Comparison of ENCODE assay signal across 8 mouse cellular contexts in the genomic region with DNA sequence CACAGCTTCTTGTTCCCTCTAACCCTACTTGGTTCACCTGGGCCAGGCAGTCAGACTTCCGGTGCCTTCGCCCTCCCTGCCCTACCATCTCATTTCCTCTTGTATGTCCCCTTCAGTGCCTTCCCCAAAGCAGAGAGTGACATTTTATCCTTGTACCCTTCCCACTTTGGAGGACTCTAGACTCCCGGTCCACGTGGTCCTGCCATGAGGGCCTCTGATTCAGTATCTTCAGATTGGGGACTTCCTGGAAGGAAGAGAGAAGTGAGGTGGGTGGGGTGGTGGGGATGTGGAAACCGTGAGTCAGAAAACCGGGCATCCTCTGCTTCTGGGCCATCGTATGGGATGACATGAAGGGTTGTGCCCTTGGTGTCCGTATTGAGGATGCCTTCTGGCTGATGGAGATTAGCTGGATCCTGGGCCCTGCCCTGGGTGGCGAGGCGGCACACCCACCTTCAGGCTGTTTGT. TPM values are rescaled to one million over a fixed set of nuclear protein-coding genes. Genes with fewer than 3 reads are reported as not detected.
DNase-seq lines count a peak whose midpoint lies in the region; ATAC-seq and TF ChIP-seq lines count a peak whose summit lies in the region.

No protein-coding gene starts in this region.

- peaks cover 13% of the 10 kb centered on the region for H3K4me1 ChIP-seq in bone marrow macrophage, adult 2 months (ENCODE audit: control insufficient read depth, insufficient read depth, low read length)
- H3K4me1 ChIP-seq in heart, embryonic 14.5 days (ENCODE audit: control insufficient read depth in 2 of 2, insufficient read depth in 2 of 2, low read length in 2 of 2), result peaks cover 21 to 36% of the 10 kb centered on the region in 2 experiments
- peaks cover 34% of the 10 kb centered on the region for H3K4me1 ChIP-seq in limb, embryonic 12.5 days (replicated peaks)
- peaks cover 42% of the 10 kb centered on the region for H3K4me1 ChIP-seq in midbrain, embryonic 13.5 days (replicated peaks)
- H3K4me1 ChIP-seq in stomach, postnatal 0 days (replicated peaks; ENCODE audit: control insufficient read depth, insufficient read depth), result peaks cover 7% of the 10 kb centered on the region

- no peak for ATAC-seq in heart, embryonic 14.5 days (ENCODE audit: insufficient number of reproducible peaks, insufficient read depth, low FRiP score, low read depth)
- ATAC-seq in limb, embryonic 12.5 days (ENCODE audit: insufficient number of reproducible peaks, insufficient read depth, low FRiP score, low TSS enrichment, low read depth), result no peak
- ATAC-seq in midbrain, embryonic 13.5 days, result no peak
- no peak for ATAC-seq in stomach, postnatal 0 days (ENCODE audit: low FRiP score, low TSS enrichment)

- peaks cover 16% of the 10 kb centered on the region; the same call in 1 of the 2 replicates for H3K36me3 ChIP-seq in heart, embryonic 14.5 days (ENCODE audit: control insufficient read depth, insufficient read depth, low read length)
- peaks cover 20% of the 10 kb centered on the region for H3K36me3 ChIP-seq in limb, embryonic 12.5 days
- 0 out of 2 replicates have a peak, but pooled peaks cover 2% of the 10 kb centered on the region for H3K36me3 ChIP-seq in midbrain, embryonic 13.5 days
- peaks cover 3% of the 10 kb centered on the region; the same call in 1 of the 2 replicates for H3K36me3 ChIP-seq in stomach, postnatal 0 days (ENCODE audit: control insufficient read depth, insufficient read depth, low read length)

- H3K4me2 ChIP-seq in heart, embryonic 14.5 days (ENCODE audit: low read length), result peak overlapping the region; percentile 88
- H3K4me2 ChIP-seq in limb, embryonic 12.5 days, result peak overlapping the region; percentile 100
- H3K4me2 ChIP-seq in midbrain, embryonic 13.5 days (replicated peaks), result peak overlapping the region; percentile 96
- peak overlapping the region; percentile 97 for H3K4me2 ChIP-seq in stomach, postnatal 0 days (replicated peaks; ENCODE audit: low read depth)

- 18% methylated on average over 10 of the region's 10 CpGs for WGBS in heart, embryonic 14.5 days
- WGBS in limb, embryonic 12.5 days, result 13% methylated on average over 10 of the region's 10 CpGs
- 13% methylated on average over 10 of the region's 10 CpGs for WGBS in midbrain, embryonic 13.5 days
- 24% methylated on average over 10 of the region's 10 CpGs for WGBS in stomach, postnatal 0 days

- no peak for TF ChIP-seq POLR2A in bone marrow macrophage, adult 2 months (IDR thresholded peaks at IDR 0.05; ENCODE audit: borderline replicate concordance, low read depth, low read length)

- H3K27ac ChIP-seq in bone marrow macrophage, adult 2 months (ENCODE audit: insufficient read depth, low read depth, low read length), result peak overlapping the region; percentile 52
- peak overlapping the region; percentile 50 to 61 for H3K27ac ChIP-seq in heart, embryonic 14.5 days (replicated peaks in 1 of 2; ENCODE audit: control insufficient read depth in 1 of 2, insufficient read depth in 1 of 2, low read depth in 2 of 2, low read length in 2 of 2)
- H3K27ac ChIP-seq in limb, embryonic 12.5 days, result peak overlapping the region; percentile 66; the same call in 1 of the 2 replicates
- no peak overlapping the region for H3K27ac ChIP-seq in midbrain, embryonic 13.5 days
- H3K27ac ChIP-seq in stomach, postnatal 0 days (replicated peaks), result peak overlapping the region; percentile 53

- no peaks in the 10 kb centered on the region for H3K9me3 ChIP-seq in heart, embryonic 14.5 days (ENCODE audit: control insufficient read depth, low read length)
- H3K9me3 ChIP-seq in limb, embryonic 12.5 days, result no peaks in the 10 kb centered on the region
- no peaks in the 10 kb centered on the region for H3K9me3 ChIP-seq in midbrain, embryonic 13.5 days
- no peaks in the 10 kb centered on the region for H3K9me3 ChIP-seq in stomach, postnatal 0 days (ENCODE audit: control insufficient read depth, low read length)

- H3K9ac ChIP-seq in heart, embryonic 14.5 days (ENCODE audit: low read length), result peak overlapping the region; percentile 86
- peak overlapping the region; percentile 49 for H3K9ac ChIP-seq in limb, embryonic 12.5 days (replicated peaks)
- no peak overlapping the region; the same call in 1 of the 2 replicates for H3K9ac ChIP-seq in midbrain, embryonic 13.5 days (replicated peaks)
- peak overlapping the region; percentile 74 for H3K9ac ChIP-seq in stomach, postnatal 0 days (ENCODE audit: low read length)

- no peaks in the 10 kb centered on the region for H3K27me3 ChIP-seq in heart, embryonic 14.5 days (ENCODE audit: control insufficient read depth, insufficient read depth, low read length)
- no peaks in the 10 kb centered on the region for H3K27me3 ChIP-seq in limb, embryonic 12.5 days
- H3K27me3 ChIP-seq in midbrain, embryonic 13.5 days, result 0 out of 2 replicates have a peak, but pooled peaks cover 14% of the 10 kb centered on the region
- no peaks in the 10 kb centered on the region for H3K27me3 ChIP-seq in stomach, postnatal 0 days (ENCODE audit: control insufficient read depth, insufficient read depth, low read length)

- TF ChIP-seq EP300 in stomach, postnatal 0 days (optimal IDR thresholded peaks at IDR 0.05), result no peak

- peak; percentile 91 for DNase-seq in 416B (ENCODE audit: low read depth)
- DNase-seq in stomach, postnatal 0 days (ENCODE audit: low spot score), result peak; percentile 26
- DNase-seq in frontal cortex, postnatal 10 days (ENCODE audit: low spot score in 2 of 2), result no peak
- DNase-seq in cerebellum, adult 18-20 months, result no peak

- TF ChIP-seq CTCF in bone marrow macrophage, adult 2 months (IDR thresholded peaks at IDR 0.05; ENCODE audit: low read depth, low read length), result no peak
- no peak for TF ChIP-seq CTCF in stomach, postnatal 0 days (IDR thresholded peaks at IDR 0.05; ENCODE audit: low read depth)

- peak overlapping the region; percentile 91 for H3K4me3 ChIP-seq in bone marrow macrophage, adult 2 months (ENCODE audit: insufficient read depth, low read length)
- H3K4me3 ChIP-seq in heart, embryonic 14.5 days (ENCODE audit: control insufficient read depth in 1 of 2, insufficient read depth in 1 of 2, low read depth in 1 of 2, low read length in 2 of 2), result peak overlapping the region; percentile 61 to 64
- H3K4me3 ChIP-seq in limb, embryonic 12.5 days (replicated peaks), result peak overlapping the region; percentile 80
- H3K4me3 ChIP-seq in midbrain, embryonic 13.5 days (replicated peaks), result peak overlapping the region; percentile 57
- H3K4me3 ChIP-seq in stomach, postnatal 0 days (ENCODE audit: low read depth, low read length), result peak overlapping the region; percentile 71

RNA-seq across cellular contexts. Expression of gene Slc1a5, which starts 2.1 kb away (rescaled TPM):
- 24.9 and 25.0 TPM in 2 replicates for polyA plus RNA-seq in bone marrow macrophage, adult 2 months (2012; ENCODE audit: insufficient read depth, insufficient read length, missing spikeins)
- polyA plus RNA-seq in heart, embryonic 14.5 days (2014; fragmentation: Nextera tagmentation; extraction: Ambion mirVana), result 27.7 and 30.3 TPM in 2 replicates
- 43.7 and 48.7 TPM in 2 replicates for polyA plus RNA-seq in limb, embryonic 12.5 days (2016; fragmentation: Nextera tagmentation; extraction: Ambion mirVana)
- polyA plus RNA-seq in midbrain, embryonic 13.5 days (2015; fragmentation: Nextera tagmentation; extraction: Ambion mirVana), result 13.8 and 14.9 TPM in 2 replicates
- 48.6 and 53.5 TPM in 2 replicates for polyA plus RNA-seq in stomach, postnatal 0 days (2015; fragmentation: Nextera tagmentation; extraction: Ambion mirVana)

RNA-seq across cellular contexts. Expression of gene Strn4, which starts 32.4 kb away (rescaled TPM):
- polyA plus RNA-seq in bone marrow macrophage, adult 2 months (2012; ENCODE audit: insufficient read depth, insufficient read length, missing spikeins), result 56.6 and 58.1 TPM in 2 replicates
- polyA plus RNA-seq in heart, embryonic 14.5 days (2014; fragmentation: Nextera tagmentation; extraction: Ambion mirVana), result 90.9 and 91.4 TPM in 2 replicates
- 148 and 155 TPM in 2 replicates for polyA plus RNA-seq in limb, embryonic 12.5 days (2016; fragmentation: Nextera tagmentation; extraction: Ambion mirVana)
- polyA plus RNA-seq in midbrain, embryonic 13.5 days (2015; fragmentation: Nextera tagmentation; extraction: Ambion mirVana), result 184 and 186 TPM in 2 replicates
- 45.1 and 45.2 TPM in 2 replicates for polyA plus RNA-seq in stomach, postnatal 0 days (2015; fragmentation: Nextera tagmentation; extraction: Ambion mirVana)

RNA-seq across cellular contexts. Expression of gene Fkrp, which starts 33.3 kb away (rescaled TPM):
- polyA plus RNA-seq in bone marrow macrophage, adult 2 months (2012; ENCODE audit: insufficient read depth, insufficient read length, missing spikeins), result 21.9 and 25.1 TPM in 2 replicates
- polyA plus RNA-seq in heart, embryonic 14.5 days (2014; fragmentation: Nextera tagmentation; extraction: Ambion mirVana), result 30.3 and 30.9 TPM in 2 replicates
- 33.1 and 34.8 TPM in 2 replicates for polyA plus RNA-seq in limb, embryonic 12.5 days (2016; fragmentation: Nextera tagmentation; extraction: Ambion mirVana)
- 43.9 and 46.1 TPM in 2 replicates for polyA plus RNA-seq in midbrain, embryonic 13.5 days (2015; fragmentation: Nextera tagmentation; extraction: Ambion mirVana)
- polyA plus RNA-seq in stomach, postnatal 0 days (2015; fragmentation: Nextera tagmentation; extraction: Ambion mirVana), result 14.2 and 14.5 TPM in 2 replicates

RNA-seq across cellular contexts. Expression of gene Ap2s1, which starts 45.0 kb away (rescaled TPM):
- 286 and 287 TPM in 2 replicates for polyA plus RNA-seq in bone marrow macrophage, adult 2 months (2012; ENCODE audit: insufficient read depth, insufficient read length, missing spikeins)
- 237 and 256 TPM in 2 replicates for polyA plus RNA-seq in heart, embryonic 14.5 days (2014; fragmentation: Nextera tagmentation; extraction: Ambion mirVana)
- polyA plus RNA-seq in limb, embryonic 12.5 days (2016; fragmentation: Nextera tagmentation; extraction: Ambion mirVana), result 239 and 245 TPM in 2 replicates
- 360 and 361 TPM in 2 replicates for polyA plus RNA-seq in midbrain, embryonic 13.5 days (2015; fragmentation: Nextera tagmentation; extraction: Ambion mirVana)
- 225 and 229 TPM in 2 replicates for polyA plus RNA-seq in stomach, postnatal 0 days (2015; fragmentation: Nextera tagmentation; extraction: Ambion mirVana)

RNA-seq across cellular contexts. Expression of gene Prkd2, which starts 59.4 kb away (rescaled TPM):
- polyA plus RNA-seq in bone marrow macrophage, adult 2 months (2012; ENCODE audit: insufficient read depth, insufficient read length, missing spikeins), result 9.8 and 11.2 TPM in 2 replicates
- 11.2 and 12.5 TPM in 2 replicates for polyA plus RNA-seq in heart, embryonic 14.5 days (2014; fragmentation: Nextera tagmentation; extraction: Ambion mirVana)
- polyA plus RNA-seq in limb, embryonic 12.5 days (2016; fragmentation: Nextera tagmentation; extraction: Ambion mirVana), result 16.0 and 16.2 TPM in 2 replicates
- 6.4 and 6.6 TPM in 2 replicates for polyA plus RNA-seq in midbrain, embryonic 13.5 days (2015; fragmentation: Nextera tagmentation; extraction: Ambion mirVana)
- polyA plus RNA-seq in stomach, postnatal 0 days (2015; fragmentation: Nextera tagmentation; extraction: Ambion mirVana), result 7.5 and 8.8 TPM in 2 replicates

Comparison
In these comparisons a context has a peak if more than half of its experiments do, and no peak if none do; other contexts are left out.
1. DNase-seq: peak in 416B (single experiment) and stomach, postnatal 0 days (single experiment); none in frontal cortex, postnatal 10 days (0 of 2) and cerebellum, adult 18-20 months (0 of 2).
2. Peak in every context shown above with its lines, with median percentiles within 50 percentile points of each other: H3K4me3 ChIP-seq and H3K4me2 ChIP-seq.